Mouse (Mus musculus) heart, adult 9 months (tissue): ENCODE measurements at regions not wholly inside any gene's neighbourhood (a gene's known extent, or its start where the extent isn't known, plus 50 kb on each side); places are given as distances from the start of the nearest gene placed in this dataset.

Source experiments
- DNase-seq, 2 experiments: peaks; one replicate each; pipeline ENCODE4 v3.0.0; 2022; ENCODE audit warnings: low spot score in 2 of 2

GRCm38 (mm10) chr3:118248768-118249167 lies 313.2 kb upstream of the Dpyd start:
- DNase-seq: no peak

GRCm38 (mm10) chr3:118275917-118276316 lies 286.0 kb upstream of the Dpyd start:
- no peak for DNase-seq

GRCm38 (mm10) chr3:118278274-118278673 lies 283.7 kb upstream of the Dpyd start:
- DNase-seq: no peak

GRCm38 (mm10) chr3:118286946-118287345 lies 275.0 kb upstream of the Dpyd start:
- peak; percentile 1 for DNase-seq

GRCm38 (mm10) chr3:118325111-118325510 lies 236.8 kb upstream of the Dpyd start:
- DNase-seq: peak; percentile 3

GRCm38 (mm10) chr3:118328237-118328636 lies 233.7 kb upstream of the Dpyd start:
- no peak for DNase-seq

- no peak for DNase-seq
Observed at GRCm38 (mm10) chr3:118329132-118329674, 232.7 kb upstream of the Dpyd start.

- DNase-seq: no peak
Observed at GRCm38 (mm10) chr3:118331559-118331958, 230.4 kb upstream of the Dpyd start.

GRCm38 (mm10) chr3:118338716-118339115 lies 223.2 kb upstream of the Dpyd start:
- no peak for DNase-seq

- no peak for DNase-seq
Observed at GRCm38 (mm10) chr3:118361741-118362141, 200.2 kb upstream of the Dpyd start.
